Mouse (Mus musculus) brain, embryonic 18.5 days (tissue): ENCODE results near the gene Mtmr12.
"Not testable (repeated sequence)": the region's sequence is repeated elsewhere in the genome, so short reads cannot be mapped to it uniquely, and the experiment has no call there.

Source experiments
- DNase-seq: peaks from one replicate; pipeline ENCODE4 v3.0.0-alpha.2; 2012; ENCODE audit warnings: low read depth, low spot score

Gene Mtmr12

GRCm38 (mm10) chr15:12211577-12211976 is 6.7 kb downstream of the Mtmr12 start:
- no peak for DNase-seq

GRCm38 (mm10) chr15:12212266-12212665 is 7.4 kb downstream of the Mtmr12 start:
- DNase-seq = no peak

GRCm38 (mm10) chr15:12214531-12215414 is 9.9 kb downstream of the Mtmr12 start:
- DNase-seq = no peak

DNA sequence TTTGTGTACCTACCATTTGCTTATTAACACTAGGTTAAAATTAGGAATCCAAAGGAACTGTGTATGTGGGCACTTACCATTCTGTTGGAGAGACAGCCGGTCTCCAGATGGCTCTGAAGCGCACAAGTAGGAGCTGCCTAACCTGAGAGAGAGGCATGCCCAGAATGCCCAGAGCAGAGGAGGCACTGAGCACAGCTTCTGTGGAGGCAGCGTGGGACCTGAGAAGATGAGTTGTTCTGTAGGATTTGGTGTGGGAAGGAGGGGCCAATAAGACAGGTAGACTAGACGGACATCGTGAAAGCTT is 10.5 kb downstream of the Mtmr12 start:
- no peak for DNase-seq

GRCm38 (mm10) chr15:12216119-12216518 is 11.3 kb downstream of the Mtmr12 start:
- no peak for DNase-seq

DNA sequence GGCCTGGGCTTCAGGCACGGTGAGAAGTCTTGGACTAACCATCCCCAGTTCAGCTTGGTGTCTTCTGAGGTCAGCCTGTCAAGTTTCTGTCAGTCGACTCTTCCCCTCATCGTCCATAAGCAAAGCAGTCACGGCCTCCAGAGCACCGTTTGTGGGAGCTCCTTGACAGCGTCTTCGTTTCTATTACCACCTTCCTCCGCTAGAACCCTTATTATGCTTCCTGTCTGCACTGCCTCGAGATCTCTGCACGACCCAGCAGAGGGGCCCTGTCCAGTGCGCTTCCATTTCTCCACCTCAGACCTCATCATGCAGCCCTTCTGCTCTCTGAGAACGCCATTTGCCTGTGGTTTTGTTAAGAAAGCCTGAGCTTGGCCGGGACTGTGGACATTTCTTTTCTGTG is 12.0 kb downstream of the Mtmr12 start:
- no peak for DNase-seq

- not testable (repeated sequence) for DNase-seq
These were observed 12.5 kb downstream of the Mtmr12 start for GRCm38 (mm10) chr15:12217332-12217731.

GRCm38 (mm10) chr15:12217849-12218248 is 13.0 kb downstream of the Mtmr12 start:
- no peak for DNase-seq

- no peak for DNase-seq
These were observed 14.0 kb downstream of the Mtmr12 start for GRCm38 (mm10) chr15:12218583-12219382.

- DNase-seq = no peak
These were observed 16.3 kb downstream of the Mtmr12 start for GRCm38 (mm10) chr15:12221131-12221530.

DNA sequence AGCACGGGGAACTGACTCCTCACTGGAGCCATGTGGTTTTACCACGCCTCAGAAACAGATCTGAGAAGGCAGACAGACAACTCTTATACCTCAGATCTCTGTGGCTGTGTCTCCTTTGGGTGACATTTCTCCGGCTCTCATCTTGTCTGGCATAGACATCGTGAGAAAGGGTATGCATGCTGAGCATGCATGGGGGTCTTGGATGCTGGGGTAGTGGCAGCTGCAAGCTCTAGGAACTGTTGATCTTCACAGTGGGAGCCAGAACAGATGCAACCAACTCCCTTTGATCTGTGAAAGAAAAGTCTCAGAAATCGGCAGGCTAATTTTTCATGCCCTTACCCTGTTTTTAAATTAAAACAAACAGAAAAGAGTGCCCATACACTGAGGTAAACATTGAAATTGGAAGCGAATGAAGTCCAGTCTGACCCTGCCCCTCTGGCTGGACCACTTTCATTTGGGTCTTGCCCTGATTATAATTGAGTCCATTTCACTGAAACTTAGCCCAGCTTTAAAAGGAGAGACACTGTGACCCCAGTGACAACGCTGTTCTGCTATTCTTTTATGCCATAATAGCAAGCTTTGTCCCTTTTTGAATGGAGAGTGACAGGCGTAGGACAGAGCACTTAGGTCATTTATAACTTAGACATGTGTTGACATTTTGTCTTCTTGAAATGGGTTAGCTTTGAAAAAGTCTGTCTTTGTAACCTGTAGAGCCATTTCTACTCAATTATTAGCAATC is 17.9 kb downstream of the Mtmr12 start:
- DNase-seq = no peak

- no peak for DNase-seq
These were observed 18.6 kb downstream of the Mtmr12 start for GRCm38 (mm10) chr15:12223393-12223792.

DNA sequence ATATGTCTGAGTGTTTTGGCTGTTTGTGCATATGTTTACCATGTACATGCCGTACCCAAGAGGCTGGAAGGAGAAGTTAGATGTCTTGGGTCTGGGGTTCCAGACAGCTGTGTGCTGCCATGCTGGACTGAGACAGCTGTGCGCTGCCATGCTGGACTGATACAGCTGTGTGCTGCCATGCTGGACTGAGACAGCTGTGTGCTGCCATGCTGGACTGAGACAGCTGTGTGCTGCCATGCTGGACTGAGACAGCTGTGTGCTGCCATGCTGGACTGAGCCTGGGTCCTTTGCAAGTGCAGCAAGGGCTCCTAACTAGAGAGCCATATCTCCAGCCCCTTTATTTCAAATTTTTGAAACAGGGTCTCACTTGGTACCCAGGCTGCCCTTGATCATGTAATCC is 19.4 kb downstream of the Mtmr12 start:
- DNase-seq = no peak

DNA sequence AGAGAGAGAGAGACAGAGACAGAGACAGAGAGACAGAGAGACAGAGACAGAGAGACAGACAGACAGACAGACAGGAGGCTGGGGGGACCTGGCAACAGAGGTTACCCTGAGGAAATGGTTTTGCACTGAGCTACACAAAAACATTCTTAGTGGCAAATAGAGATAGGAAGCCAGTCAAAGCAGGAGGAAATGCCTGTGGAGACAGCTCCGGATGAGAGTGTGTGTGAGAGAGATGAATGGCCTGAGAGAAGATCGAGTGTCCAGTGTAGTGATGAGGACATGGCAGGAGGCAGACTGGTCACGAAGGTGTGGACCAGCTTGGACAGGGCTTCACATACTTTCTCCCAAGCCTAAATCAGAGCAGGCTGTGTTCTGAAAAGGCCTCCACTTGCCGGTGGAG is 20.2 kb downstream of the Mtmr12 start:
- DNase-seq = no peak

DNA sequence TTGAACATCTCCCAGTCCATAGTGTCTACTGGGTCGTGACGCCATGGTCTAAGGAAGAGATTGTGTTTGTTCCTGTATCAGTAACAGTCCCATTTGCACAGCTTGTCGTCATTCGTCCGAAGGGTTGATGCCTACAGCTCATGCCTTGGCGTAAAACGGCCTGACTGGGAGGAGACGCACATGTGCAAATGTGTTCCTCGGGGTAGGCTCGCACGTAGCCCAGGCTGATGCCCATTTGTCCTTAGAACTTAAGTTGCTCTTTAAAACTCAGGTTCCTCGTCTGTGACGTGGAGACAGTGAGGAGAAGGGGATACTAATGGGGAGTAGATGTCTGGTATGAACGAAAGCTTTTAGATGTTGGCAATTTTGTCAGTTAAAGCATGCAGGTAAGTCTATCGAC is 22.1 kb downstream of the Mtmr12 start:
- DNase-seq = no peak

GRCm38 (mm10) chr15:12227355-12227754 is 22.5 kb downstream of the Mtmr12 start:
- no peak for DNase-seq

DNA sequence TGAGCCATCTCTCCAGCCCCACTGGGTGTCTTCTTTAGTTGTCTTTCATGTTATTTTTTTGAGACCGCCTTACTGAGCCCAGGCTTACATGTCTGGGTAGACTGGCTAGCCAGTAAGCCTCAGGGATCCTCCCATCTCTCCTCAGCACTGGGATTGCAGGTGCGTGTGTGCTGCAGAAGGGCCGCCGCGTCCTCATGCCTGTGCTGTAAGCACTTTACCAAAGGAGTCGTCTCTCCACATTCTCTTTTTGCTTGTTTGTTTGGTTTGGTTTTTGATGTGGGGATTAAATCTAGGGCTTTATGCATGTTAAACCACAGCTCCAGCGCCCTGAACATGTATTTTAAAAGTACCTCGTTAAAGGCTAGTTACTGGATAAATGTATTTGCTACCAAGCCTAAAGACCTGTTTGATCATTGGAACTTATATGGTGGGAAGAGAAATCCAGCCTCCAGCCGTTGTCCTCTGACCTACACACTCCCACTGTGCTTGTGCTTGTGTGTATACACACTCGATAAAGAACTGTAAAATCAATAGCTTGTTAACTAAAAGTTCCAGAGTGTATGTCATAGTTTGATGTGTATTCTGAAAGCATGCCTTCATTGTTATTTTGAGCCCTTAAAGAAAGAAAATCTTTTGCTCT is 24.9 kb downstream of the Mtmr12 start:
- DNase-seq = no peak

DNA sequence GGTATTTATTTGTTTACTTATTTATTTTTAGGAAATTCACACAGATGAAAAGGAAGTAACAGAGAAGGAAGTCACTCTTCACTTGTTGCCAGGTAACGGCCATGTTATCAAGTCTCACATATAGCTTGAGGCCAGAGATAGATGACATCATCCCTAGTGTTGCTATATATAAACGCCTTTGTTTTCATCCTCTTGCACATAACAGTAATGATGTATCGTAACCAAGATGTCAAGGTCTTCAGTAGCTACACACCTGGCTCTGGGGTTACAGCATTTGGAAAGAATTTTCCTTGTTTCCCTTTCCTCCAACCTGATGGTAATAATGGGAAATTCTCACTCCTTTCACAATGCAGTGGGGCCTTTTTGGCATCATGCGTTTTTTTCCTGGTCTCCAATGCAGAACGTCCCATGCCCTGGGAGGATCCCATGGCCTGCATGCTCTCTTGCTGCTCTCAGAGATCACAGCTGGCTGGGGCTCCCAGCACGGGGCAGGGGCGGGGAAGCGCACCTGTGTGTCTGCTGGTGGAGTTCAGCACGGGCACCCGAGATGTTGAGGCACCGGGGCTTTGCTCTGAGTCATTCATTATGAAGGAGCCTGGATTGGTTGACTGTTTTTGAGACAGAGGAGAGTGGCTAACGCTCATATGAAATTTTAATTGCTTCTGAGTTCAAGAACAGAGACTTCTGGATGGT is 25.6 kb downstream of the Mtmr12 start:
- no peak for DNase-seq

GRCm38 (mm10) chr15:12231462-12231861 is 26.6 kb downstream of the Mtmr12 start:
- no peak for DNase-seq

- DNase-seq = no peak
These were observed 27.6 kb downstream of the Mtmr12 start for GRCm38 (mm10) chr15:12232429-12232828.

- no peak for DNase-seq
These were observed 28.2 kb downstream of the Mtmr12 start for GRCm38 (mm10) chr15:12233021-12233420.
